Mouse (Mus musculus) gastrocnemius, adult 2 months (tissue): Measurements from ENCODE around the gene C130032M10Rik. TPM values are rescaled to one million over a fixed set of nuclear protein-coding genes. Genes with fewer than 3 reads are reported as not detected.
"Not testable (repeated sequence)": the region's sequence is repeated elsewhere in the genome, so short reads cannot be mapped to it uniquely, and the experiment has no call there.

Experiments used
- DNase-seq: peaks from one replicate; pipeline ENCODE4 v3.0.0; 2022
- H3K27ac ChIP-seq: fragments of 200-600 bp; 2 replicates; pipeline ENCODE4 v1.8.1; 2022; ENCODE audit warnings: mild to moderate bottlenecking
- H3K4me3 ChIP-seq: fragments of 200-600 bp; 2 replicates; pipeline ENCODE4 v1.8.1; 2022; ENCODE audit warnings: mild to moderate bottlenecking, moderate library complexity
- CTCF ChIP-seq: fragments of 200-600 bp; IDR thresholded peaks from 2 replicates; pipeline ENCODE4 v1.8.1; 2022; ENCODE audit warnings: antibody characterized with exemption, mild to moderate bottlenecking, moderate library complexity
- intact Hi-C: fragments of 180-260 bp; cut with DNase I; formaldehyde crosslinking; loops from one replicate; pipeline ENCODE4 v1.15.1; 2025
- total RNA-seq, 2 experiments: library from RNA; stranded (reverse); gene quantifications; 2 replicates each; pipeline ENCODE4 v1.2.3; 2021

C130032M10Rik gene
- total RNA-seq, 2 experiments from 2014 or later = not detected

DNA sequence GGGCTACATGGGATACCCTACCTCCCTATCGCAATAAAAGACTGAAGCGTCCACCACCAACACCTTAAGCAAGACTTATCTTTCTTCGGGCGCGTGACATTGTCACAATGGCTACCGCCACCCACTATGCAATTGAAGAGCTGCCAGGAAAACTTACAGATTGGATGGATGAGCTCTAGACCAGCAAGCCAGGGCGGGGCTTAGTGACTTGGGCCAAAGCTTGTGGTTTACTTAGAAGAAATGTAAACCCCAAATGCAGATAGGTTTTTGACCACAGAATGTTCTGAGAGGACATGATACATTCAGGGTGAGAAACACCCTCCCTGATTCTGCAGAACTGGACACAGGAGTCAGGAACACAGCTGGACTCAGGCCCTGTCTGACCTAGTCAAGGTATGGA lies 14.4 kb upstream of the C130032M10Rik start:
- Histone ChIP-seq H3K27ac (no peak overlapping the region), H3K4me3 (no peak overlapping the region)
- no peak for DNase-seq
- intact Hi-C loops = loop anchor here (5.0 kb wide), 1 partner anchor 81 kb away; no protein-coding TSS in a partner anchor
- TF ChIP-seq CTCF = no peak

DNA sequence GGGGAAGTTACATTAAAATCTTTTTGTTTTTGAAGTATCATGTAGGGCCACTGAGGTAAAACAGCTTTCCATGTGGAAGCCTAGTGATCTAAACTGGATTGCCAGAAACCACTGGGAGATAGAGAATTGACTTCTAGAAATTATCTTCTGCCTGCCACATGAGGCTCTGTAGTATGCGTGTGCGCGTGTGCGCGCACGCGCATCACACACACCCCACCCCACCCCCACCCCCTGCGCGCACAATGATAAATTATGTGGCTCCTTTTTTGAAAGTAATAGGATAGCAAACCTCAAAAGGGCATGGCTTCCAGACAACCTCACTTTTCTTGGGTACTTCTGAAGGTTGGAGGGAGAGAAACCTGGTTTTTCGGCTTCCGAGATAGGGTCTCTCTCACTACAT lies 13.6 kb upstream of the C130032M10Rik start:
- intact Hi-C loops = loop anchor here (5.0 kb wide), 1 partner anchor 80 kb away; no protein-coding TSS in a partner anchor
- DNase-seq = no peak
- Histone ChIP-seq H3K27ac (no peak overlapping the region), H3K4me3 (no peak overlapping the region)
- no peak for TF ChIP-seq CTCF

- DNase-seq = no peak
- intact Hi-C loops = loop anchor here (5.0 kb wide), 1 partner anchor 79 kb away; no protein-coding TSS in a partner anchor
- TF ChIP-seq CTCF = no peak
- H3K4me3 ChIP-seq = no peak overlapping the region
- no peak overlapping the region for H3K27ac ChIP-seq
These were observed 12.6 kb upstream of the C130032M10Rik start for GRCm38 (mm10) chr9:114502711-114503427.

- no peak for DNase-seq
- no peak within 1 kb of the TSS for H3K4me3 ChIP-seq
- no peak within 1 kb of the TSS for H3K27ac ChIP-seq
- intact Hi-C loops = loop anchor here (5.0 kb wide), 1 partner anchor 77 kb away; no protein-coding TSS in a partner anchor
- no peak for TF ChIP-seq CTCF
These were observed 10.7 kb upstream of the C130032M10Rik start, which contains the start of gene Ccr4 for GRCm38 (mm10) chr9:114504816-114505215. Ccr4 (minus strand) TSS chr9:114504916.

DNA sequence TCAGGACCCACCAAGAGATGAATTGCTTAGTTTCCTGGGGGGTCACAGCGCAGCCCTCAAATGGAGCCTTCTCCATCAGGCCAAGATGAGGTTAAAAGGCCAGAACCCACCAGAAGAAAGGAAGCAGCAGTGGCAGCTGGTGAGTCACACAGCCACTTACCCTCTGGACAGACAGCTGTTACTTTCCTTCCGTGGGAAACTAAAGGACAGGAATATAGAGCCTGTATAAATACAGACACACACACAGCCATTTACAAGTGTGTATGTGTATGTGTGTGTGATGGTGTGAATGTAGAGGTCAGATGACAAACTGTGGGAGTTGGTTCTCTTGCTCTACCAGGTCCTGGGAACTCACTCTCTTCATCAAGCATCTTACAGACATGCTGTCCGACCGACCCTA lies 8.9 kb upstream of the C130032M10Rik start:
- intact Hi-C loops = no loop called here

GRCm38 (mm10) chr9:114507421-114507820 lies 8.1 kb upstream of the C130032M10Rik start:
- intact Hi-C loops = no loop called here
- no peak for DNase-seq
- TF ChIP-seq CTCF = no peak

More for the DNA sequence above, 8.9 kb upstream of the C130032M10Rik start:
- no peak overlapping the region for H3K27ac ChIP-seq
- no peak for TF ChIP-seq CTCF
- no peak overlapping the region for H3K4me3 ChIP-seq
- DNase-seq = no peak

DNA sequence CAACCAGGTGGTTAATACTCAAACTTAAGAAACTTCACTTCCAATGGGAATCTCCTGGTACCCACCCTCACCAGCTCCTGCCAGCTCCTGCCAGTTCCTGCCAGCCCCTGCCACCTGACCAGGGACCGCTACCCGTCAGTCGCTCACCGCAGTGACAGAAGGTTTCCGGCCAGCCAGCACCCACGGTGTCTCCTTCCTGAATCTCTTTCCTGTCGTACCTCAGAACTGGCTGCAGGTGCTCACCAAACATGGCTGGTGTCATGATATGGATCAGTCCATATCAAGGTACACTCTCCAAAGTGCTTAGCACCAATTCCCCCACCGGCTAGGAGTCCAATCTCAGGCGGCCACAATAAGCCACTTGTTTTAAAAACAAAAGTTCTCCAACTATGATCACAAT lies 5.7 kb upstream of the C130032M10Rik start:
- intact Hi-C loops = no loop called here
- no peak for DNase-seq
- no peak overlapping the region for H3K27ac ChIP-seq
- no peak overlapping the region for H3K4me3 ChIP-seq
- no peak for TF ChIP-seq CTCF

More at GRCm38 (mm10) chr9:114507421-114507820, 8.1 kb upstream of the C130032M10Rik start:
- H3K4me3 ChIP-seq = no peak overlapping the region
- H3K27ac ChIP-seq = no peak overlapping the region

DNA sequence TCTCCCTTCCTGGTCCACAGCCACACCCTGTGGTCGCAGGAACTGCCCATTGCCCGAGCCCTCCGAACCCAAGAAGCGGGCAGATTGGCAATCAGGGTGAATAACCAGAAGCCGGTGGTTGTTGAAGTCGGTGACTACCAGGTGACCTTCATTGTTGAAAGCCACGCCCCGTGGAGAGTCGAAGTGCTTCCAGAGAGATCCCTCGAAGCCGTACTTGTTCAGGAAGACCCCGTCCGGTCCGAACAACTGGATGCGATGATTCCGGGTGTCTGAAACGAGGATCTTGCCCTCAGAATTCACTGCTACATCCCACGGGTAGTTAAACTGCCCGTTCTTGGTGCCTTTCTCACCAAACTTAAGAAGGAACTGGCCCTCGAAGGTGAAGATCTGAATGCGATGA lies 2.7 kb upstream of the C130032M10Rik start:
- H3K27ac ChIP-seq = no peak overlapping the region
- TF ChIP-seq CTCF = no peak
- DNase-seq = no peak
- intact Hi-C loops = no loop called here
- no peak overlapping the region for H3K4me3 ChIP-seq

GRCm38 (mm10) chr9:114517924-114518497 lies 2.5 kb downstream of the C130032M10Rik start:
- Histone ChIP-seq H3K27ac (no peak overlapping the region), H3K4me3 (no peak overlapping the region)
- TF ChIP-seq CTCF = no peak
- no peak for DNase-seq
- intact Hi-C loops = no loop called here

GRCm38 (mm10) chr9:114518812-114519477 lies 3.4 kb downstream of the C130032M10Rik start:
- Histone ChIP-seq H3K27ac (no peak overlapping the region), H3K4me3 (no peak overlapping the region)
- TF ChIP-seq CTCF = no peak
- intact Hi-C loops = no loop called here
- DNase-seq = no peak

DNA sequence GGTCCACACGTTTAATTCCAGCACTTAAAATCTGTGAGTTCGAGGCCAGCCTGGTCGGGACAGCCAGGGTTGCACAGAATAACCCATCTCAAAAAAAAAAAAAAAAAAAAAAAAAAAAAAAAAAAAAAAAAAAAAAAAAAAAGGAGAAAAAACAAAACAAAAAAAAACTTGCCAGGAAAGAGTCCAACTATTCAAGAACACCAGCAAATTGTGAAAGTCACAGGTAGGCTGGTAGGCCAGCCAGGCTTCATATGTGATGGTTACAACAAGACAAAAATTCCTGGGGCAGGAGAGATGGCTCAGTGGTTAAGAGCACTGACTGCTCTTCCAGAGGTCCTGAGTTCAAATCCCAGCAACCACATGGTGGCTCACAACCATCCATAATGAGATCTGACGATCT lies 5.0 kb downstream of the C130032M10Rik start:
- H3K4me3 ChIP-seq, intact Hi-C loops, DNase-seq: not testable (repeated sequence)

GRCm38 (mm10) chr9:114522041-114522440 lies 6.5 kb downstream of the C130032M10Rik start:
- H3K4me3 ChIP-seq = no peak overlapping the region
- no peak for DNase-seq
- no peak for TF ChIP-seq CTCF
- intact Hi-C loops = no loop called here
- H3K27ac ChIP-seq = no peak overlapping the region

More for the DNA sequence above, 5.0 kb downstream of the C130032M10Rik start:
- not testable (repeated sequence) for H3K27ac ChIP-seq

GRCm38 (mm10) chr9:114522501-114522900 lies 7.0 kb downstream of the C130032M10Rik start:
- no peak for TF ChIP-seq CTCF
- no peak for DNase-seq
- intact Hi-C loops = no loop called here
- H3K27ac ChIP-seq = no peak overlapping the region
- H3K4me3 ChIP-seq = no peak overlapping the region
